Mouse (Mus musculus) hematopoietic stem cell, adult 5-6 weeks (primary cell): ENCODE results near the gene Tfap2b. TPM values are rescaled to one million over a fixed set of nuclear protein-coding genes. Genes with fewer than 3 reads are reported as not detected.

Source experiments
- ATAC-seq, 2 experiments: fragments of 125-278 bp in 1 of 2; replicated peaks in 1 of 2; 2 replicates each; pipeline ENCODE4 v1.8.0; 2016 to 2017; ENCODE audit warnings: inconsistent platforms in 2 of 2, mild to moderate bottlenecking in 2 of 2, moderate number of reproducible peaks in 2 of 2, low read depth in 1 of 2, moderate TSS enrichment in 1 of 2; ENCODE audit not compliant: low FRiP score in 2 of 2, poor library complexity in 2 of 2, severe bottlenecking in 2 of 2, insufficient read depth in 1 of 2, low TSS enrichment in 1 of 2
- total RNA-seq: library from RNA; stranded (forward); fragments of 172-1452, 232-1000 nt; gene quantifications from 2 replicates; pipeline ENCODE4 v1.2.3, GENCODE M21; 2017

Gene Tfap2b
- total RNA-seq, 1 experiment from 2014 or later = not detected

DNA sequence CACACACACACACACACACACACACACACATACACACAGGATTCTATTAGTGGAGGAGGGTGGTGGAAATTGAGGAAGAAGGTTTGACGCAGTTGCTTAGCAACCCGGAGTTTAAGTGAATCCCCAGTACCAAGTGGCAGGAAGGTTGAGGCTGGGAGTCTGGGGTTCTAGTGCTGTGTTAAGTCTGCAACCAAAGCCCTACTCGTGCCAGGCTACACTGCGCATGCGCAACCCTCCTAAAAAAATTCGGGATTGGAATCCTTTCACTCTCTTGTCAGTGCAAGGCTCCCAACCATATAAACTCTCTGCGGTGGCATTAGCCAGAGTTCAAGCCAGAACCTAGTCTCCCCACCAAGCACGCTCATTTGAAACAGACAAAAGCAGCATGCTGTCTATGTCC is 18.0 kb downstream of the Tfap2b start:
- ATAC-seq = no peak

DNA sequence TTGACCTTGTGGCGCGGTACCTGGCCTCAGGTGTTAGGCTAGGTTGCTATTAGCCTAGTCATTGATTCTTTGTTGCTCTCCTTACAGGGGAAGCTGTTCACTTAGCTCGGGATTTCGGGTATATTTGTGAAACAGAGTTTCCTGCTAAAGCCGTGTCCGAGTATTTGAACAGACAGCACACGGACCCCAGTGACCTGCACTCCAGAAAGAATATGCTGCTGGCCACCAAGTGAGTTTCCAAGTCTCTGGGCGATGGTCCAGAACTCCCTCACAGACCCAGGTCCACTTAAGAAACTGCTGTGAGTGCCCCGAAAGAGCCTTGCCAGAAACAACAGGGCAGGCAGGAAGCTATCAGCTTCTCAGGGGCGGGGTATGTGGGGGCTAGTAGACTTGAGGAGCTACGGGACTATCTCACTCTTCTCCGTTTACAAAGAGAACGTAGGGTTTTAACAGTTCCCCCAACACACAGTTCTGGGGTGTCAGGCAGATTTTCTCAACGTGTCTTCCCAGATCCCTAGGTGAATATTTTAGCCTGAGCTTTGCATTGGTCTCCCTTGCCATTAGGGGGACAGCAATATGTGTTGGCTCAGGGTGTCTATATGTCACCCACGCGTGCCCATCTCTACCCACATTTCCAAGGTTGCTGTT is 22.3 kb downstream of the Tfap2b start:
- no peak for ATAC-seq

DNA sequence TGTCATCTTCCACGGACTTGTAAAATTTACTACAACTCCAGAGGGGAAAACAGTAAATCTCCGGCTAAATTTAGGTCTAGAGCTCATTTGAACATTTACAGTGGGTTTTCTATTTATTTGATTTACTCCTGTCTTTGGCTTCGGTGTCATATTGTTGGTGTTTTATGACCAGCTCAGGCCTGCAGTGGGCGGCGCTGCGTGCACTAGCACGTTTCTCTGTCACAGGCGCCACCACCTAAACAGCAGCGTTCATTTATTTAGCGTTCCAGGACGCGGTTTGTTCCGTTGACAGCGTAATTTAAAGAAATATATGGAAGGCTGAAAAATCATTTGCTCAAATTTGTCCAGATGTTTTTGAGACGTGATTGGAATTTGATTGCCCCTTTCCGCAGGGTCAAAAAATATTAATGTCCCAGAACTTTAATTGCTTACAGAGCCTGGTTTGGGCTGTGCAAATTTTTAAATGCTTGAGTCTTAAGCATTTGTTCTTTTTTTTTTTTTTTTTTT is 22.9 kb downstream of the Tfap2b start:
- no peak for ATAC-seq

DNA sequence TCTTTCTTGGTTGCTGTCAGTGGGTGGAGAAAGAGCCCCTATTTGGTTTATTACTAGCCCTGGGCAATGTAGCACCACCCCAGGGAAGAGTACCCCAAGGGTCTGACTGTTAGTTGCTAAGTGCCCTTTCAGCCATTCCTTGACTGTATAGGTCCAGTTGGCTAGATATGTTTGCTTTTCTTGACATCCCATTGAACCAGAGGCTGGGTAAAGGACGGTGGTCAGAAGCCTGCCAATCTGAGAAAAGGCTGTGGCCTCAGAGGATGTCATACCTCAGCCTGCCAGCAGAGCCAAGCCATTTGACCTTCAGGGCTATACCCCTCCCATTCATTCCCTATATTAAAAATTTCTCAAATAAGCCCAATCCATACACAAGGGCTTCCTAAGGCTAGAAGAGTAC is 24.0 kb downstream of the Tfap2b start:
- ATAC-seq = no peak

DNA sequence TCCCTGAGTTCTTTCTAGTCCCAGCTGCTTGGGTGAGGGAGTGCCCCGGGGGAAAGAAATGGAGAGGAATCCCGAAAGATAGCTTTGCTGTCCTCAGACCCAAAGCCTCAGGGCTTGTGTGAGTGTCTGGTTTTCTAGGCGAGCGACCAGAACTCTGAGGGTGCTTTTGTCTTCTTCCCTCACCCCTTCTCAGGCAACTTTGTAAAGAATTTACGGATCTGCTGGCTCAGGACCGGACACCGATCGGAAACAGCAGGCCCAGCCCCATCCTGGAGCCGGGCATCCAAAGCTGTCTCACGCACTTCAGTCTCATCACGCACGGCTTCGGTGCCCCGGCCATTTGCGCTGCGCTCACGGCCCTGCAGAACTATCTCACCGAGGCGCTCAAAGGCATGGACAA is 25.1 kb downstream of the Tfap2b start:
- ATAC-seq = no peak

DNA sequence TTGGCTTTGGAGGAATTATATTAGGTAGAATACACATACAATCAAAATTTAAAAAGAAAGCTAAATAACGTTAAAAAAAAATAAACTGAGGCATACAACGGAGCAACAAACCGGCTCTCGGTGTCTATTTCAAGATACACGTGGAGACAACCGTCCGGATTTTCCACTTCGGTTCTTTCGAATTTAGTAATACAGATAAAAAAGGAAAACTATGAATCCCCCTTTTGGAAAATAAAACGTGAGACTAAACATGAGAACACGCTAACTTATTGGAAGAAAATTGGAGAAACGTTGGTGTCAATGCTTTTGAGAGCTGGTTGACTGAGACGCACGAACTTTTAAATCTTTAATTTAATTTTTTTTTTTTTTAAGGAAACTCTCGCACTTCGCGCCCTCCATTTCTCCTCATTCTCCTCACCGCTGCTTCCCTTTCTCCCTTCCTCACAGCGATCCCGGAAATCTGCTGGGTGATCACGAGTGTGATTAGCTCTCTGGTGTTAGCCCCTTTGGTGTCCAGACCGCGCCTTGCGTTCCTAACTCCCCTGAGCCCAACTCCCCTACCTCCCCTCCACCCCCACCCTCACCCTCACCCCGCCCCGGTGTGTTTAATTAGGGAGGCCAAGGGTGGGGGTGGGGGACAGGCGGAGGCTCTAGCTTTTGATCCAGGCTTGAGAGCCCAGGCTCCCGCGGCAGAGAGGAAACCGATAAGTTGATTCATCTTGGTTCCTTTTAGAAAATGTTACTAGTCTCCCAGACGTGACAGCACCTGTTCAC is 25.9 kb downstream of the Tfap2b start:
- no peak for ATAC-seq

DNA sequence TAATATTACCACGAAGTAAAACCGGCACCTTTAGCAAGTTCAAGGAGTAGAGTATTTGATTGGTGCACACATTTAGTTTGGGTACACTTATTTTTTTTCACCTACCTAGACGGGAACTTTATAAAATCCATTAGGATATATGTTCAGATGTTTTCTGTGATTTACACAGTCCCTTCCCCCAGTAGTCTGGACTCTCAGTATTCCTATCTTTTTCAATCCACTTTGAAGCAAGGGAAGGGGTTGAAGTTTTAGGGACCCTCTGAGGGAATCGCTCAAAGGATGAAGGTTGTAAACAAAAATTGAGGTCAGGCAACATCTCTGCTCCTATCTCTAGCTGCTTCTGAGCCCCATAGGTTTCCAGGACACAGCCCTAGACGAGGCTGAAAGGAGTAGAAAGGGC is 27.3 kb downstream of the Tfap2b start:
- ATAC-seq = no peak

DNA sequence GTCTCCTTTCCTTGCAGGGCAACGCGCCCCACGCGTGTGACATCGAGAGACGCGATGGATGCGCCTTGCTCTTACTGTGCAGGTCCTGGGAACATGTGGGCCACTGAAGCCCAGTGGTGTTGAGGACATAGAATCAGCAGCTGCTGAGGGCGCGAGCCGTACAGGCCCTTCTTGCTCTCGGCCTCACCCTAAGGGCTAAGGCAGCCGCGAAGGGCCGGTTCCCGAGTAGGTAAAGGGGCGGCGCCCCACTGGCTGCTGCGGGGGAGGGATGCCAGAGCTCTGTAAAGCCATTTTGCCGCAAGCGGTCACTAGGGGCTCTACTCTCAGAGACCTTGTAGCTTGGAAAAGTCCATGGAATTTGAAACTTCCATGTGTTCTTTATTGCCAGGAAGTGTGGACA is 27.9 kb downstream of the Tfap2b start:
- no peak for ATAC-seq

DNA sequence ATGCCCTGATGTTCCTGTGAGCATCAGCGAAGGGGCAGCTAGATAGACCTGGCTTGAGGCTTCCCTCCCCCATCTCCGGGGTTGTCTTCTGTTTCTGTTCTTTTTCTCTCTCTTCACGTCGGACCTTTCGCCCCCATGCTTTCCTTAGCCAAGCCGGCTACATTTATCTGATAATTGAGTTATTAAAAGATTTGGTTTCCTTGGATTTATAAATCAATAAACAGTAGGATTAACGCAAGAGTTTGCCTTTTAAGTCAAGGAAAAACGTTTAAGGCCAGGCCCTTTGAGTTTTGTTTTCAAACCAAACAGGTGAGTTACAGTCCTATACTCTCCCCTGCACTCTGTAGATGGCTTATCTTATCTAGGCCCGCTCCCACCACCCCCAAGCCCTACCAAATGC is 28.3 kb downstream of the Tfap2b start:
- no peak for ATAC-seq

DNA sequence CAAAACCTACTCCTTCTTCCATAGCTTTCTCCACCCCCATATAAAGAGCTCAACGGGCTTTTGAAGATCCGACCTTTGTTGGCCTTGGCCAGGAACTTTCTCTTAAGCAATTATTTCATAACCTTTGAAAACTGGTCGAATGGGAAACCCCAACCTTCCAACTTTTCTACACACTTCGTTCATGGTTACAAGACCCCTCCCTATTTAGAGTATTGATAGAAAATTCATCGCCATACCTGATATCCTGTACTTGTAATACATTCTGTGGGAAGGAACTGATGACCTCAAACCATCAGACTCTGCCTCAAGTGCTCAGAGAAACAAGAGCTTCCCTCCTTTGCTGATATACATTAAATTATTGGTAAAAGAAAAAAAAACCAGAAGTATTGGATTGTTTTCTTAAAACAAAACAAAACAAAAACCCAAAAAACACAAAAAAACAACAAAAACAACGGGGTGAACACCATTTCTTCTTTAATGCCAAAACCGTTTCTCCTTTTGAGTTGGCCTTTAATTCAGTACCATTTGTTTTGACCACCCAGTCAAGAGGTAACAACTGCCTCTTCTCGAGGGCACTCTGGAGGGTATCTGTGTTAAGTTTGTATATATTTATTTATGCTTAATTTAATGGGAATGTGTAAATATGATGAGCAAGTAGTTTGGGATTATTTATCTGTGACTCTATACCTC is 29.2 kb downstream of the Tfap2b start:
- no peak for ATAC-seq

DNA sequence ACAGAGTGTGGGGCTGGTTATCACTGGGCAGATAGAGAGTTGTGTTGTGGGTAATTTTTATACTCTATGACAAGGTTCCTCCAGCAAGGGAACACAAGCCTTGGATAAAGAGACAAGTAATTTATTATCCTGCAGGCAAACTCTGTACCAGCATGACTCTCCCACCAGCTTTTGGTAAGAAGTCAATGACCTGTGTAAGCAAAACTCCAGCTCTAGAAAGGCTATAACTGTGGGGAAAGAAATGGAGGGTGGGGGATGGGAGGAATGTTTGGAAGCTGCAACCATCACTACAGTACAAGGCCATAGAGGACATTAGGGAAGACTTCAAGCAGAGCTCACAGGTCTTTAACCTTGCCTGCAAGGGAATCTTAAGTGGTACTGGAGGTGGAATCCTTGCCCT is 31.3 kb downstream of the Tfap2b start:
- no peak for ATAC-seq

DNA sequence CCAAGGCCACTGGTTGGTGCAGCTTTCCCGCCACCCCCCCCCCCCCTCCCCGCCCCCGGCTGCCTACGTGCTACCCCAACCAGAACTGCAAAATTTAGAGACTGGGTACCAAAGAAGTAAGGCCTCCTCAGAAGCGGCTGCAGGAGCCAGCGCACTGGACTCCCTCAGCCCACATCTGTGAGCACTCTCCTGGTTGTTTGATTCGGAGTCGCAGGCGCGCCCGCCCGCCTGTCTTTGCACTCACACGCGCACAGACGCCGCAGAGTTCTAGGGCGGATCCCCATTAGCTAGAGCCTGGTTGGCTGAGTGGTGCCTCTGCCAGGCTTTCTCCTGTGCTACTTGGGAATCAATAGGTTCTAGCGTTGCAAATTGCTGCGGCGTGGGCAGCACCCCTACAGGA is 32.6 kb downstream of the Tfap2b start:
- ATAC-seq = no peak

DNA sequence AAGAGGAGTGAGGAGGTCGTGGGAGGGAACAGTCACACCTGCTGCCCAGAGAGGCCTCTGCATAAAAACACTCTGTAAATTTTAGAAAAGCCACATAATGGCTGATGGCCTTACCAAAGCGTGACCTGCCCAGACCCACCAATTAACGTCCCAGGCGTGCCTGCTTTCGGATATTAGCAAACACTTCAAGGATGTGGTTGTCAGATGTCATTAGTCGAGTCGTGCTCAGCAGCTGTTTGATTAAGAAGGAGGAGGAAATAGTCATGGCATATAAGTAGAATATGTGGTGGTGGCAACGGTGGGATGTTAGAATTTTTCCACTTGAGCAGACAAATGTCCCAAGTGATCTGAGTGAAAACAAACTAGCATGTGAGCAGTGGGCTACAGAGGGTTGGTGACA is 33.3 kb downstream of the Tfap2b start:
- ATAC-seq = no peak

DNA sequence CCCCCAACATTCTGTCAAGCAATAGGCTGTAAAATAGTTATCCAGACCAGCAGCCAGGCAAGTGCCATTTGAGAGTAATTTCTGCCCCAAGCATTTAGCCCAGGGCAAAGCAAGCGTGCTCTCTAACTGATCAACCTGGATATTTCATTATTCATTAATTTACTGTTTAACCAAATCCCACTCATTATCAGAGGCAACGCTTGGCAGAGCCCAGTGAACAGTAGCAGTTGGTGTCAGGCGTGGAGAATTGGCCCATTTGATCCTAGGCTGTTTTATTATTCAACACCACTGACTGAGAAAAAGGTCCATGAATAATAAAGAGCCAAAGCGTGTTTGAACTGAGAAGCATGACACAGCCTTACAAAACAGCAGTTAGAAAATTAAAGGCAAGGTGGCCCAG is 36.3 kb downstream of the Tfap2b start:
- no peak for ATAC-seq

DNA sequence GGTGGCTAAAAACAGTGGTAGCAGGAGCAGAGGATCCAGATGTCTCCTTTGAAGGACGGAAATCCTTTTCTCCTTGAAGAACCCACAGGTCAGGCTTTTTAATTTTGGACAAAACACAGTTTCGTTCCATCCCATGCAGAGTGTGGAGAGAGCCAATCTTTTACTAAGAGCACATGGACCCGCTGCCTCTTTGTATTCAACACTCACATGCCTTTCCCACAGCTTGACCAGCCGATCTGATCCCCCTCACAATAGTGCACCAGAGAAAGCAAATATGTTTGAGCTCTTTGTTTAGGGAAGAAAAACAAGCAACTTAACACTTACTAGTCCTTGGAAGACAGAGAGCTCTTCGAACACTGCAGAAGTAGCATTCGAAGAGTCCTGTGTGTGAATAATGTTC is 42.6 kb downstream of the Tfap2b start:
- ATAC-seq = no peak

DNA sequence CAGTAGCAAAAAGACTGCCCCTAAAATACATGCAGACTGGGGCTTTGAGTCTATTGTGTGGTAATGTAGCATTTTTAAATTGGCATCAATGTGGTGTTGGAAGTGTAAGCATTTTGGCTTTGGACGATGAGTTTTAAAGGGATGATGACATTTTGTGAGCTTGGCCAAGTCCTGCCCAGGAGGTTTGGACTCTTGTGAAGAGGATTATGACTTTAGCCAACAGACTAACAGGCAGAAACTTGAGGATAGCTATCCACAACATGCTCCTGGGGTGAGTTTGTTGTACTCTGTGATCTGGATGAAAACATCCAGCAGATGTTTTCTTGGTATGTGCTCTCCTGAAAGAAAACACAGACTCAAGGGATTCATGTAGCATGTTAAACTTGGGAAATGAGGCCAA is 60.9 kb downstream of the Tfap2b start:
- ATAC-seq = no peak
